Comparison of ENCODE assay signal across 26 mouse cellular contexts in genomic region chr9:36818905-36819304, GRCm38 (mm10). TPM values are rescaled to one million over a fixed set of nuclear protein-coding genes. Genes with fewer than 3 reads are reported as not detected.
DNase-seq lines count a peak whose midpoint lies in the region; ATAC-seq lines count a peak whose summit lies in the region.
"Had no signal": no experiment of that assay in that cellular context is flagged by ENCODE, and none has a peak within 500 bp of the region (broad histone marks: within the 10 kb centered on the region; RNA-seq: fewer than 3 reads in every experiment).

No protein-coding gene starts in this region.

- H3K4me1 ChIP-seq in brown adipose tissue, adult 24 weeks (ENCODE audit: control insufficient read depth, insufficient read depth, insufficient read length, low read length): no peaks in the 10 kb centered on the region
- H3K4me1 ChIP-seq in hindbrain, embryonic 13.5 days (replicated peaks): peaks cover 23% of the 10 kb centered on the region

- H3K27me3 ChIP-seq in hindbrain, embryonic 13.5 days: no peaks in the 10 kb centered on the region
- H3K27me3 ChIP-seq: embryonic facial prominence, embryonic 13.5 days had no signal

- H3K9ac ChIP-seq in hindbrain, embryonic 13.5 days: no peak overlapping the region
- H3K9ac ChIP-seq: embryonic facial prominence, embryonic 13.5 days; hindbrain, embryonic 14.5 days had no signal

- H3K4me2 ChIP-seq in hindbrain, embryonic 13.5 days: no peak overlapping the region
- H3K4me2 ChIP-seq: embryonic facial prominence, embryonic 13.5 days; heart, embryonic 11.5 days; hindbrain, embryonic 14.5 days had no signal

- 62% methylated on average over 4 of the region's 4 CpGs for WGBS in hindbrain, embryonic 13.5 days

- ATAC-seq in hindbrain, embryonic 13.5 days (ENCODE audit: low FRiP score): no peak
- ATAC-seq: activated CD4-positive, CD25-positive, alpha-beta regulatory T cell, adult 4 months; forebrain, embryonic 16.5 days; intestine, postnatal 0 days had no signal

- peak; percentile 33 for DNase-seq in embryo, embryonic 10 days (ENCODE audit: low spot score)
- DNase-seq in embryo, embryonic 11 days: no peak
- DNase-seq in heart, adult 11 months: peak; percentile 90
- no peak for DNase-seq in heart, postnatal 4 days
- peak; percentile 21 for DNase-seq in mesoderm, embryonic 11.5 days (ENCODE audit: low read depth, low spot score)
- DNase-seq: adrenal gland, adult 8-10 months; adrenal gland, postnatal 25 days; cerebellum, adult 11 months; cerebellum, adult 2 months; cerebellum, adult 9-11 months; cerebellum, postnatal 25 days; gastrocnemius, postnatal 10 days; gastrocnemius, postnatal 36 days; kidney, adult 2 months had no signal

- peak overlapping the region; percentile 53; the same call in 1 of the 2 replicates for H3K27ac ChIP-seq in brown adipose tissue, adult 24 weeks (replicated peaks; ENCODE audit: low read depth, low read length)
- no peak overlapping the region for H3K27ac ChIP-seq in hindbrain, embryonic 13.5 days
- H3K27ac ChIP-seq: embryonic facial prominence, embryonic 10.5 days; embryonic facial prominence, embryonic 13.5 days; hindbrain, embryonic 10.5 days; hindbrain, embryonic 14.5 days had no signal

- H3K4me3 ChIP-seq in brown adipose tissue, adult 24 weeks (ENCODE audit: insufficient read depth, low read depth, low read length): no peak overlapping the region
- no peak overlapping the region for H3K4me3 ChIP-seq in hindbrain, embryonic 13.5 days
- H3K4me3 ChIP-seq: embryonic facial prominence, embryonic 10.5 days; embryonic facial prominence, embryonic 13.5 days; erythroblast, embryonic 14.5 days; hindbrain, embryonic 10.5 days had no signal

- no peaks in the 10 kb centered on the region for H3K36me3 ChIP-seq in hindbrain, embryonic 13.5 days
- H3K36me3 ChIP-seq: embryonic facial prominence, embryonic 10.5 days; embryonic facial prominence, embryonic 13.5 days; hindbrain, embryonic 10.5 days had no signal

- H3K9me3 ChIP-seq in hindbrain, embryonic 13.5 days: no peaks in the 10 kb centered on the region
- H3K9me3 ChIP-seq: embryonic facial prominence, embryonic 10.5 days; embryonic facial prominence, embryonic 13.5 days; hindbrain, embryonic 10.5 days had no signal

RNA-seq across cellular contexts. Expression of gene Fez1, which starts 2.8 kb away (rescaled TPM):
- total RNA-seq in heart, postnatal 4 days (2021): 1 to 10 TPM in 1 of 2 experiments, under 1 TPM in 1; 0.91 to 1.4 TPM
- 1.9 and 4.8 TPM in 2 replicates for polyA plus RNA-seq in brown adipose tissue, adult 24 weeks (2012; ENCODE audit: insufficient read depth, insufficient read length, missing spikeins)
- 612 and 624 TPM in 2 replicates for polyA plus RNA-seq in hindbrain, embryonic 13.5 days (2015; fragmentation: Nextera tagmentation; extraction: Ambion mirVana)
- total RNA-seq: common myeloid progenitor, adult 5-6 weeks had no signal
- polyA plus RNA-seq: activated CD4-positive, CD25-positive, alpha-beta regulatory T cell, adult 4 months; erythroblast, embryonic 14.5 days had no signal

RNA-seq across cellular contexts. Expression of gene Ei24, which starts 21.7 kb away (rescaled TPM):
- 10 to 100 TPM; 94.2 to 97.9 TPM for total RNA-seq in heart, postnatal 4 days (2021)
- polyA plus RNA-seq in brown adipose tissue, adult 24 weeks (2012; ENCODE audit: insufficient read depth, insufficient read length, missing spikeins): 81.5 and 85.9 TPM in 2 replicates
- polyA plus RNA-seq in hindbrain, embryonic 13.5 days (2015; fragmentation: Nextera tagmentation; extraction: Ambion mirVana): 113 and 122 TPM in 2 replicates

RNA-seq across cellular contexts. Expression of gene Stt3a, which starts 51.4 kb away (rescaled TPM):
- 100 to 1,000 TPM; 122 to 131 TPM for total RNA-seq in heart, postnatal 4 days (2021)
- 58.3 and 83.2 TPM in 2 replicates for polyA plus RNA-seq in brown adipose tissue, adult 24 weeks (2012; ENCODE audit: insufficient read depth, insufficient read length, missing spikeins)
- polyA plus RNA-seq in hindbrain, embryonic 13.5 days (2015; fragmentation: Nextera tagmentation; extraction: Ambion mirVana): 109 and 110 TPM in 2 replicates

Comparison
In these comparisons a context has a peak if more than half of its experiments do, and no peak if none do; other contexts are left out.
1. DNase-seq: peak in embryo, embryonic 10 days (single experiment), heart, adult 11 months (single experiment) and mesoderm, embryonic 11.5 days (single experiment); none in embryo, embryonic 11 days (single experiment) and heart, postnatal 4 days (single experiment).
2. RNA of gene Fez1, which starts 2.8 kb away (polyA plus RNA-seq): 612 to 624 TPM in hindbrain, embryonic 13.5 days; 1.9 to 4.8 TPM in brown adipose tissue, adult 24 weeks; every median in the first group is over 100 times any median in the second.